Mouse (Mus musculus) G1E (cell line): Measurements from ENCODE around the gene Ap2a1.

Experiments used
- CTCF ChIP-seq: IDR thresholded peaks from 2 replicates; pipeline ENCODE4 v1.5.1; 2012; ENCODE audit warnings: low read depth, low read length, inconsistent platforms, mixed read lengths
- GATA1 ChIP-seq: IDR thresholded peaks from 2 replicates; pipeline ENCODE4 v1.6.1; 2012; ENCODE audit warnings: borderline replicate concordance, low read length, inconsistent platforms, mixed read lengths
- TAL1 ChIP-seq: conservative IDR thresholded peaks from 2 replicates; pipeline ENCODE4 v1.6.1; 2012; ENCODE audit warnings: low read depth, low read length, inconsistent platforms, mixed read lengths

DNA sequence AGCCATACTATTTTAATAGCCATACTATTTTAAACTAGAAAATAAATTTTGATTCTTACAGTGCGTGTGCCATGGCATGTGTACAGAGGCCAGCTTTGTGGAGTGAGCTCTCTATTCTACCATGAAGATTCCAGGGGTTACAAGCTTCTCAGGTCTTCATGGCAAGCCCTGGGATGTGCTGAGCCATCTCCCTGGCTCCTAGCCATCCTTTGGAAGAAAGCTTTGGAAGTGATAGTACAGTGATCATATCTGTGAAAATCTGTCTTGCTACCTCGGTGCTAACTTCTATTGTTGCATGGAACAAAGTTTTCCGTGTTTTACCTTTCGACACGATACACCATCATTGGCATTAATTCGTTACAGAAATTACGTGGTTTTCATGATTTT, 34.1 kb downstream of the Ap2a1 start:
- TF ChIP-seq CTCF = no peak
- no peak for TF ChIP-seq GATA1
- no peak for TF ChIP-seq TAL1
